Mouse (Mus musculus) forebrain, embryonic 15.5 days (tissue): ENCODE measurements around the gene Rps12-ps3. TPM values are rescaled to one million over a fixed set of nuclear protein-coding genes. Genes with fewer than 3 reads are reported as not detected.

Experiments
- polyA plus RNA-seq: library from polyadenylated mRNA; unstranded; fragments of >200 nt; fragmentation: Nextera tagmentation; extraction: Ambion mirVana; gene quantifications from 2 replicates; pipeline ENCODE4 v1.2.1, GENCODE M21; 2015

Rps12-ps3 gene
- polyA plus RNA-seq, 1 experiment from 2014 or later: 7.7 TPM

Other genes starting within 250 kb of the Rps12-ps3 start
- gene Shtn1, start 246.2 kb upstream of the Rps12-ps3 start, polyA plus RNA-seq: 58.6 and 73.1 TPM in 2 replicates
- 5.0 and 5.5 TPM in 2 replicates for gene Vax1, start 152.2 kb upstream of the Rps12-ps3 start, polyA plus RNA-seq
- gene Kcnk18, start 103.1 kb upstream of the Rps12-ps3 start, polyA plus RNA-seq: not detected in 2 replicates
- 24.1 and 25.0 TPM in 2 replicates for gene Slc18a2, start 61.4 kb upstream of the Rps12-ps3 start, polyA plus RNA-seq
- gene Pdzd8, start 23.5 kb downstream of the Rps12-ps3 start, polyA plus RNA-seq: 8.7 and 9.2 TPM in 2 replicates
- 14.7 and 19.9 TPM in 2 replicates for gene Emx2, start 136.1 kb downstream of the Rps12-ps3 start, polyA plus RNA-seq